Mouse (Mus musculus) thymus, postnatal 4 days (tissue): ENCODE results near the gene Tmem79.
"Not testable (repeated sequence)": the region's sequence is repeated elsewhere in the genome, so short reads cannot be mapped to it uniquely, and the experiment has no call there.

Experiments used
- DNase-seq: peaks from one replicate; pipeline ENCODE4 v3.0.0; 2021

The Tmem79 gene

DNA sequence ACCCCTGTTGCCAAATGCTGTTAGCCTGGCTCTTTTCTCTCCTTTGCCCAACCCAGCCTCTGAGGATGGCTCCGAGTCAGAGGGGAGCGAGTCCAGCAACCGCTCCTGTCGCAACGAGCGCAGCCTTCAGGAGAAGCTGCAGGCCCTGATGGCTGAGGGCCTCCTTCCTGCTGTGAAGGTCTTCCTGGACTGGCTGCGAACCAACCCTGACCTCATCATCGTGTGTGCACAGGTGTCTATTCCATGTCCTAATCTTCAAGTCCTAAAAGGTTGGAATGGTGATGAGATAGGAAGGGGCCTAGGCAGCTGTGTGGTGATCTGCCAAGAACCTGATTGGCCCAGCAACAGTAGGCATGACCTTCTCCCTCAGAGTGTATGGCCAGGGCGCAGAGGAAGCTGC, 17.0 kb upstream of the Tmem79 start:
- no peak for DNase-seq

DNA sequence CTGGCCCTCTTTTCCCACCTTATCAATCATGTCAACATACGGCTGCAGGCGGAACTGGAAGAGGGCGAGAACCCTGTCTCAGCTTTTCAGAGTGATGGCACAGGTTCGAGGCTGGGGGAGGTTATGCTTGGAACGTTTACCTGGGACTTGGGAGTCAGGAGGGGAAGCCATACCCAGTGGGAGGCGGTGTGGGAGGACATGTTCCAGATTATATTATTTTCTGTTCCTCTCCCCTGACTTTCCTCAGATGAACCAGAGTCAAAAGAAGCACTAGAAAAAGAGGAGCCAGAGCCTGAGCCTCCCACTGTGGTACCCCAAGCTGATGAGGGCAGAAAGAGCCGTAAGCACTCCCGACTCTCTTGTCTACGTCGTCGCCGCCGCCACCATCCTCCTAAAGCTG, 14.8 kb upstream of the Tmem79 start:
- no peak for DNase-seq

- no peak for DNase-seq
These were observed 3.1 kb upstream of the Tmem79 start for GRCm38 (mm10) chr3:88339006-88339405.

- DNase-seq, result no peak
These were observed 2.4 kb upstream of the Tmem79 start for GRCm38 (mm10) chr3:88338316-88338715.

GRCm38 (mm10) chr3:88337367-88338020, 1.5 kb upstream of the Tmem79 start:
- peak; percentile 25 for DNase-seq

- DNase-seq, result no peak
These were observed 403 bp downstream of the Tmem79 start for GRCm38 (mm10) chr3:88335436-88336053.

DNA sequence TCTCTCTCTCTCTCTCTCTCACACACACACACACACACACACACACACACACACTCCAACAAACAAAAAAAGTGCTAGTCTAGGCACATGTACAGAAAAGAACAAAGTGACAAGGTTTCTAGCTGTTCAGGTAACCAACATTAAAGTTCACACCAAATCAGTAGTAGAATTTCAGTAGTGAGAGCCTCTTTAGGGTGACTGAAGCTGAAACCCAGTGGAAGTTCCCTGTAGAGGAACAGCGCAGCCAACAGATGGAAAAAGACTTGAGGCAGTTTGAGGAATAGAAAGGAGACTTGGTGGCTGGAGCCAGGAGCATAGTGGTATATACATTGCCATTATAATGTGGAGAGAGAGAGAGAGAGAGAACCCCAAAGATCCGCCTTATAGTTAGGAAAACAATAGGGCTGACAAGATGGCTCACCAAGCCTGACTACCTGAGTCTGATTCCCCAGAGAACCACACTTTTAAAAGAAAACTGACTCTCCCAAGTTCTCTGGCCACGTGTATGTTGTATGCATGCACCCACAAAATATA, 979 bp downstream of the Tmem79 start:
- DNase-seq, result no peak

DNA sequence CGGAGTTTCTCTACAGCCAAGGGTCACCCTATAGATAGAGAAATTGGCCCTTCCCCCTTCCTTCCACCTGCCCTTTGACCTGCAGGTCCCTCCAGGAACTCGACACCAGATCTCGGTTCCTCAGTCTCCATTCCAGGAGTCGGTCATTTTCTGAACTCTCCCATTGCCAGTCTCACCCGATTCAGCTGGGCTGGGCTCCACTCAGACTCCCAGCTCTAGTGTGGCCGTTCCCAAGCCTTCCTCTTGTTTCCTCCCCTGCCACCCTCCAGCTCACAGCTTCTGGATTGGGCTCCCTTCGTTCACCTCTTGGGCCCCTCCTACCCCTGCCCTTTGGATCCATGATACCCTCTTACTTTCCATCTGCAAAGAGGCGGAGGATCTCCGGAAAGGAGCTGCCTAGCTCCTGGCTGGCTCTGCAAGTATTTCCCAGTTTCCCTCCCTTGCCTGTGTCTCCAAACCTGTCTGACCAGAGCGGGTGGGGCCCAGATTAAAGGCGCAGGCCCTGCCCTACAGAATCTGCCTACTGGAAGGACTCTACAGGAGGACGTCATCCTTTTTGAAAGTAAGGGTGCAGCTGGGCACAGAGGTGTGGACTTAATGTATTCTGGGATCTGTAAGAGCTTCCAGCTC, 1.8 kb downstream of the Tmem79 start:
- DNase-seq, result no peak

DNA sequence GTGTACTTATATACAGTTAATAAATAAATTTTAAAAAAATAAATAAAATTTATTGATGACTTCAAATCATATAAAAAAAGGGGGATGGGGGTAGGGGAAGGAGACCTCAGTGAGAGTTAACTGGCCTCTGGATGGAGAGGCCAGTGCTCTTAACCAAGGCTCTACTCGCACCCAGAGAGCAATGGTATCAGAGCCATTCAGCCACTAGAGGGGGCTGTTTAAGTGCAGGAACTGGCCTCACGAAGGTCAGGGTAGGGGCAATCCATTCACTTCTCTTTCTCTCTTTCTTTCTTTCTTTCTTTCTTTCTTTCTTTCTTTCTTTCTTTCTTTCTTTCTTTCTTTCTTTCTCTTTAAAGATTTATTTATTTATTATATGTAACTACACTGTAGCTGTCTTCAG, 4.7 kb downstream of the Tmem79 start:
- peak; percentile 71 for DNase-seq

DNA sequence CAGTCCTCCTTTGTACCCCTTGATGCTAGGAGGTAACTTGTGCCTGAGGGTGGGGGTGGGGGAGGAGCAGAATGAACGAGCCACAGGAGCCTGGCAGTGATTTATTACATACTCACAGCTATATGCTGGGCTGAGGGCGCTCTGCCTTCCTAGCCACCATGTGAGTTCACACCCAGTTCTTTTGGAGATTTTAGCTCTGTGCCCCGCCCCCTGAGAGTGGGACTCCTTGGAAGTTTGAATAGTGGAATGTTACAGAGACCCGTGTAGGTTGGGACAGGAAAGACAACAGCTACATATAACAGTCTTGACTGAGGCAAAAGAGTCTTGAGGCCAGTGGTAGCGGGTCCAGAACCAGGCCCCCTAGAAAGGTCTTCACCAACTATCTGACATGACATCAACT, 7.0 kb downstream of the Tmem79 start:
- DNase-seq, result no peak

- peak; percentile 56 for DNase-seq
These were observed 11.0 kb downstream of the Tmem79 start, which contains the start of gene Glmp for GRCm38 (mm10) chr3:88324951-88325405. Gene Glmp (plus strand): TSS chr3:88325023.

DNA sequence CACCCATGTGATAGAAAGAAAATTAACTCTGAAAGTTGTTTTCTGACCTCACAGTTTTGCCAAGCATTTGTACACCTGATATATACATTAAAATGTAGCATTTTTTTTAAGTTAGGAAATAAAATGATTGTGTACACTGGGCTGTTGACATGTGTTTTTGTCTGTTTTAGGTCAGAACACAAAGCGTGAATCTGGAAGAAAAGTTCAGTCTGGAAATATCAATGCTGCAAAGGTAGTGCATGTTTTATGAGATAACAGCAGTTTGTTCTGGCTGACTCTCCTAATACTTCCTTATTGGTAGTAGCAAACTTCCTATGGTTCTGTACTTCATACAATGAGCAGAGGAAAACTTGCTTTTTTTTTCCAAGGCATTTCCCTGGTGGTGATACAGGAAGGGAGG, 36.8 kb downstream of the Tmem79 start:
- DNase-seq, result no peak

GRCm38 (mm10) chr3:88297321-88297851, 38.6 kb downstream of the Tmem79 start:
- no peak for DNase-seq

- peak; percentile 94 for DNase-seq
These were observed 39.2 kb downstream of the Tmem79 start, which contains the start of the genes Tsacc and Cct3 for GRCm38 (mm10) chr3:88296561-88297318. Gene Tsacc (minus strand): TSS chr3:88296999. Gene Cct3 (plus strand): TSS chr3:88297116.

DNA sequence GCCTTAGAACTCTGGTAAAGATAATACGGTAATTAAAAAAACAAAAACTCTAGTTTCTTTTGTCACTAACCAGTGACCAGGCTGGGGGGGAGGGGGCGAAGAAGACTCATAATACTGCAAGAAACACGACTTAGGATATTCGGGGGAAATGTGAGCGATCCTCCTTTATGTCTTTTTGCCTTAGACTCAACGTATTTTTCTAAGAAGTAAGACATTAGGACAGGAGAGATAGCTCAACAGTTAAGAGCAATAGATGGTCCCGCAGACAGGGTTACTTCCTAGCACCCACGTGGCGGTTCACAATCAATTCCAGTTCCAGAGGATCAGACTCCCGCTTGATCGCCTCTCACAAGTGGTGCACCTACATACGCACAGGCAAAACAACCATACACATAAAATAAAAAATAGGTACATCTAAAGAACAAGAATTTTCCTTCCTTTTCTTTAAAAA, 39.8 kb downstream of the Tmem79 start:
- DNase-seq, result peak; percentile 37

GRCm38 (mm10) chr3:88295272-88295671, 40.7 kb downstream of the Tmem79 start:
- DNase-seq, result not testable (repeated sequence)

DNA sequence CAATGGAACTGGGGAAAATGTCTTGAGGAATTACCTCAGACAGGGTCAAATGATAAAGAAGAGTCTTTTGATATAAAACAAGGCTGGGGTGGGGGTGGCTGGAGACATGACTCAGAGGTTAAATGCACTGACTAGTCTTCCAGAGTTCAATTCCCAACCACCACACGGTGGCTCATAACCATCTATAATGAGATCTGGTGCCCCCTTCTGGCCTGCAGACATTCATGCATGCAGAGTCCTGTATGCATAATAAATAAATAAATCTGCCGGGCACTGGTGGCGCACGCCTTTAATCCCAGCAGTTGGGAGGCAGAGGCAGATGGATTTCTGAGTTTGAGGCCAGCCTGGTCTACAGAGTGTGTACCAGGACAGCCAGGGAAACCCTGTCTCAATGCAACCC, 44.0 kb downstream of the Tmem79 start:
- DNase-seq, result peak; percentile 60

- not testable (repeated sequence) for DNase-seq
These were observed 47.7 kb downstream of the Tmem79 start for GRCm38 (mm10) chr3:88288133-88288713.

DNA sequence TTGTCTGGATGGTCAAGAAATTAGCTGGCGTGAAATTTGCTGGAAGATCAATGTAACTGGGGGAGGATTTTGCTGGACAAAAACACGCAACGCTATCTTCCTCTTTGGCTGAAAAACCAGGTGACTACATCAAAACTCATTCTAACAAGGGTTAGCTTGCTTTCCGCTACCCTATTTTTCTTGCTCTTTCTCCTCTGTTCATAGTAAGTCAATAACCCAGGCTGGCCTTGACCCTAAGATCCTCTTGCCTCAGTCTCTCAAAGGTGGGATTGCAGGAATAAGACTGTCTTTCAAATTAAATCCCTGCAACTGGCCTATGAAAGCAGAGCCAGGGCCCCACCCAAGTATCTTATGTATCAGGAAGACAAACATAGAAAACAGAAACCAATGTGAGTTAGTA, 48.8 kb downstream of the Tmem79 start, which contains the start of gene Gm38392:
TSS of gene Gm38392 (minus strand) at position 101 of the 400 bp plus-strand sequence.
- no peak for DNase-seq

DNA sequence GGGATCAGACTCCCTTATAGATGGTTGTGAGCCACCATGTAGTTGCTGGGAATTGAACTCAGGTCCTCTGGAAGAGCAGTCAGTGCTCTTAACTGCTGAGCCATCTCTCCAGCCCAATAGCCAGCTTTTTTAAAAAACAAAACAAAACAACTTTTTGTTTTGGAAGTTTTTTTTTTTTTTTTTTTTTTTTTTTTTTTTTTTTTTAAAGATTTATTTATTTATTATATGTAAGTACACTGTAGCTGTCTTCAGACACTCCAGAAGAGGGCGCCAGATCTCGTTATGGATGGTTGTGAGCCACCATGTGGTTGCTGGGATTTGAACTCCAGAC, 50.4 kb downstream of the Tmem79 start:
- DNase-seq, result not testable (repeated sequence)

- not testable (repeated sequence) for DNase-seq
These were observed 51.0 kb downstream of the Tmem79 start for GRCm38 (mm10) chr3:88284815-88285564.
